Mouse (Mus musculus): ENCODE data around the gene Brd2.

- TF ChIP-seq POLR2A (IDR thresholded peaks at IDR 0.05; ENCODE audit: control insufficient read depth, extremely low read depth, insufficient read depth, low read length, poor library complexity) (no peak), CTCF (IDR thresholded peaks at IDR 0.05; ENCODE audit: borderline replicate concordance, control insufficient read depth, extremely low read depth, insufficient read depth, low read length, poor library complexity) (no peak)
Measured at GRCm38 (mm10) chr17:34155534-34155933, 33.1 kb upstream of the Brd2 start.

Measured in thymus, adult 2 months (tissue).